In the genomic region with DNA sequence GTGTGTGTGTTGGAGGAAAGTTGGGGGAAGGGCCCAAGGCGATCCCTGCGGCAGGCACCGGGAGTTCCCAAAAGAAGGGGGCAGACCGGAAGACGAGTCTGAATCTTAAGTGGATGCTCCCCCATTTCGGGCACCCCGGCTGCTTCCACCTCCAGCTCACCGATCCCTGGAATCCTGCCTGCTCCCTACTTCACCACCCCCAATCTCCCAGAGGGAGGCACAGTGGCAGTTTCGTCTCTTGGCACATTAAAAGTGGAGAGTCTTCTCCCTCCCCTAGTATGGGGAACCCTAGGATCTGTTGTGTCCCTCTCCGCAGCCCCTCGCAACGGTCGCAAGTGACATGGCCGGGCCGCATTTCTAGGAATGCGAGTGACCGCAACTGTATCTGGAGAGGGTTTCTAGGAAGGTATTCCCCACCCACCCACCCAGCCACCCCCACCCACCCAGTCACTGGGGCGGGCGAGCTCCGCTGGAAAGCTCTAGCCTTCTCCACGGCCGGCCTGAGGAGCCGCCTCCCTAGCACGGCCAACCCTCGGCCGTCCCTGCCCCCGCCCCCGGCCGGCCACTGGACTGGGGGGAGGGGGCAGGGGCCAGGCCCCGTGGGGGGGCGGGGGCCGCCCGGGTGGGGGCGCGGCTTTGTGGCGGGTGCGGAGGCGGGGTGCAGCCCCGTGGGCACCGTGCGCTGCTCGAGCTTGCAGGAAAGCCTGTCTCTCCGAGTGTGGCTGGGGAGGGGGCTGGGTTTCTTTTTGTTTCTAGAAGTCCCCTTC, we compare ENCODE assay signal across 8 mouse cellular contexts.
DNase-seq lines count a peak whose midpoint lies in the region; ATAC-seq lines count a peak whose summit lies in the region.

No protein-coding gene starts in this region.

- no peak overlapping the region for H3K27ac ChIP-seq in forebrain, embryonic 15.5 days (replicated peaks)
- no peak overlapping the region for H3K27ac ChIP-seq in macrophage

- no peaks in the 10 kb centered on the region for H3K36me3 ChIP-seq in forebrain, embryonic 15.5 days
- H3K36me3 ChIP-seq in macrophage (ENCODE audit: inconsistent target): no peaks in the 10 kb centered on the region

- H3K4me1 ChIP-seq in forebrain, embryonic 15.5 days: peaks cover 55% of the 10 kb centered on the region

- H3K4me2 ChIP-seq in forebrain, embryonic 15.5 days (replicated peaks): peak overlapping the region; percentile 98

- H3K27me3 ChIP-seq in forebrain, embryonic 15.5 days: peaks cover 43% of the 10 kb centered on the region

- peak overlapping the region; percentile 66 for H3K4me3 ChIP-seq in forebrain, embryonic 15.5 days
- peak overlapping the region; percentile 6; the same call in 1 of the 2 replicates for H3K4me3 ChIP-seq in macrophage (ENCODE audit: inconsistent target)

- H3K9ac ChIP-seq in forebrain, embryonic 15.5 days (replicated peaks): peak overlapping the region; percentile 64

- ATAC-seq in forebrain, embryonic 15.5 days (replicated peaks): peak; percentile 57
- ATAC-seq in erythroid progenitor cell, adult 5-6 weeks (replicated peaks; ENCODE audit: low FRiP score, poor library complexity, severe bottlenecking): no peak

- DNase-seq in MN1 (ENCODE audit: low spot score): peak; percentile 50
- DNase-seq in adrenal gland, postnatal 36 days: peak; percentile 73 to 85
- DNase-seq in heart, postnatal 10 days: peak; percentile 67 to 73
- peak; percentile 60 to 62 for DNase-seq in left cerebral cortex, adult 8-10 months (ENCODE audit: low spot score in 2 of 2)
- peak; percentile 49 to 67 for DNase-seq in right cerebral cortex, postnatal 36 days (ENCODE audit: low spot score in 2 of 2)

- no peaks in the 10 kb centered on the region for H3K79me2 ChIP-seq in macrophage (ENCODE audit: inconsistent target)

- WGBS in forebrain, embryonic 15.5 days: 0% methylated on average over 27 of the region's 43 CpGs
- 7% methylated on average over 31 of the region's 43 CpGs for WGBS in macrophage (ENCODE audit: missing documents)

- intact Hi-C loops in heart, postnatal 10 days (cut with DNase I): loop anchor here (2.0 to 5.0 kb wide), 4 partner anchors 85 to 285 kb away; a partner anchor contains a TSS

- no peaks in the 10 kb centered on the region for H3K9me3 ChIP-seq in forebrain, embryonic 15.5 days
